Mouse (Mus musculus) adrenal gland, adult (tissue): ENCODE measurements around the gene Gm6169.
"Not testable (repeated sequence)": the region's sequence is repeated elsewhere in the genome, so short reads cannot be mapped to it uniquely, and the experiment has no call there.

Experiments
- DNase-seq, 2 experiments: peaks; one replicate each; pipeline ENCODE4 v3.0.0; 2022 to 2023; ENCODE audit warnings: low spot score in 1 of 2; ENCODE audit not compliant: inconsistent age in 2 of 2

Gene Gm6169

GRCm38 (mm10) chr13:97099187-97099852, at the start of gene Gm6169:
Gm6169 (minus strand) TSS chr13:97099237.
- peak; percentile 19 to 83 for DNase-seq

- DNase-seq = peak in 1 of 2 experiments; percentile 65
Observed at GRCm38 (mm10) chr13:97145834-97146233, 46.8 kb upstream of the Gm6169 start.

GRCm38 (mm10) chr13:97142321-97142720, 43.3 kb upstream of the Gm6169 start:
- DNase-seq = no peak

GRCm38 (mm10) chr13:97138404-97138931, 39.4 kb upstream of the Gm6169 start:
- DNase-seq = not testable (repeated sequence)

GRCm38 (mm10) chr13:97137466-97138400, 38.7 kb upstream of the Gm6169 start, which contains the start of the genes Gfm2 and Nsa2:
Gfm2 (plus strand) TSS chr13:97137937.
Nsa2 (minus strand) TSS chr13:97137937.
- peak; percentile 92 to 98 for DNase-seq

GRCm38 (mm10) chr13:97130413-97130812, 31.4 kb upstream of the Gm6169 start:
- DNase-seq = not testable (repeated sequence)

- DNase-seq = not testable (repeated sequence)
Observed at GRCm38 (mm10) chr13:97129654-97130053, 30.6 kb upstream of the Gm6169 start.

- DNase-seq = no peak
Observed at GRCm38 (mm10) chr13:97121341-97121740, 22.3 kb upstream of the Gm6169 start.

GRCm38 (mm10) chr13:97109046-97109445, 10.0 kb upstream of the Gm6169 start:
- DNase-seq = no peak

GRCm38 (mm10) chr13:97107721-97108120, 8.7 kb upstream of the Gm6169 start:
- DNase-seq = not testable (repeated sequence)

- DNase-seq = no peak
Observed at GRCm38 (mm10) chr13:97104996-97105395, 6.0 kb upstream of the Gm6169 start.

GRCm38 (mm10) chr13:97095726-97096125, 3.3 kb downstream of the Gm6169 start:
- DNase-seq = no peak

GRCm38 (mm10) chr13:97088183-97088582, 10.9 kb downstream of the Gm6169 start:
- DNase-seq = no peak

GRCm38 (mm10) chr13:97087421-97087820, 11.6 kb downstream of the Gm6169 start:
- DNase-seq = peak in 1 of 2 experiments; percentile 57

- DNase-seq = no peak
Observed at GRCm38 (mm10) chr13:97086316-97086715, 12.7 kb downstream of the Gm6169 start.

GRCm38 (mm10) chr13:97082432-97082831, 16.6 kb downstream of the Gm6169 start:
- no peak for DNase-seq

GRCm38 (mm10) chr13:97080615-97081014, 18.4 kb downstream of the Gm6169 start:
- no peak for DNase-seq

- no peak for DNase-seq
Observed at GRCm38 (mm10) chr13:97080201-97080600, 18.8 kb downstream of the Gm6169 start.

- DNase-seq = no peak
Observed at GRCm38 (mm10) chr13:97077556-97077955, 21.5 kb downstream of the Gm6169 start.

GRCm38 (mm10) chr13:97073497-97073896, 25.5 kb downstream of the Gm6169 start:
- no peak for DNase-seq

GRCm38 (mm10) chr13:97071626-97072241, 27.3 kb downstream of the Gm6169 start:
- DNase-seq = peak; percentile 14 to 83
